ENCODE assay signal across 9 mouse cellular contexts in genomic region chr5:140617714-140618113, GRCm38 (mm10). TPM values are rescaled to one million over a fixed set of nuclear protein-coding genes. Genes with fewer than 3 reads are reported as not detected.
A peak's percentile ranks its signal among the peaks of the same experiment; 100 is the strongest.
DNase-seq lines count a peak whose midpoint lies in the region; ATAC-seq lines count a peak whose summit lies in the region.
"Had no signal": no experiment of that assay in that cellular context is flagged by ENCODE, and none has a peak within 500 bp of the region (broad histone marks: within the 10 kb centered on the region; RNA-seq: fewer than 3 reads in every experiment).

No protein-coding gene starts in this region.

- H3K27ac ChIP-seq in heart, embryonic 12.5 days (ENCODE audit: poor library complexity, severe bottlenecking) = no peak overlapping the region
- H3K27ac ChIP-seq: left cerebral cortex, adult 2 months had no signal

- H3K9ac ChIP-seq in heart, embryonic 12.5 days = no peak overlapping the region

- peaks cover 7% of the 10 kb centered on the region for H3K27me3 ChIP-seq in heart, embryonic 12.5 days (replicated peaks)

- no peaks in the 10 kb centered on the region; the same call in 1 of the 2 replicates for H3K4me1 ChIP-seq in heart, embryonic 12.5 days (replicated peaks)

- no peak overlapping the region for H3K4me3 ChIP-seq in heart, embryonic 12.5 days
- H3K4me3 ChIP-seq: left cerebral cortex, adult 2 months had no signal

- DNase-seq in heart, adult 18-20 months = peak; percentile 51 to 86
- peak; percentile 85 to 89 for DNase-seq in B cell, adult 2 months
- peak; percentile 88 for DNase-seq in naive thymus-derived CD4-positive, alpha-beta T cell, adult 2 months (ENCODE audit: low read depth)
- DNase-seq in left cerebral cortex, adult 18-20 months (ENCODE audit: low spot score in 2 of 2) = no peak
- no peak for DNase-seq in adipocyte (ENCODE audit: low spot score)
- DNase-seq in embryo, embryonic 10.5 days (ENCODE audit: low spot score) = no peak

- WGBS in heart, embryonic 12.5 days = 65% methylated on average over 5 of the region's 5 CpGs

- no peaks in the 10 kb centered on the region for H3K9me3 ChIP-seq in heart, embryonic 12.5 days (replicated peaks)

- H3K4me2 ChIP-seq in heart, embryonic 12.5 days = no peak overlapping the region

- ATAC-seq in heart, embryonic 12.5 days (ENCODE audit: insufficient number of reproducible peaks, low FRiP score) = no peak
- ATAC-seq in granulocyte monocyte progenitor cell, adult 5-6 weeks (replicated peaks; ENCODE audit: poor library complexity, severe bottlenecking) = peak; percentile 85

- H3K36me3 ChIP-seq in heart, embryonic 12.5 days = peaks cover 17% of the 10 kb centered on the region

RNA-seq across cellular contexts. Expression of gene Lfng, which starts 10.6 kb away (rescaled TPM):
- 1 to 10 TPM; 6.7 to 9.9 TPM for total RNA-seq in heart, adult 18-20 months (2021)
- 2.9 and 4.3 TPM in 2 replicates for polyA plus RNA-seq in heart, embryonic 12.5 days (2016; fragmentation: Nextera tagmentation; extraction: Ambion mirVana)
- total RNA-seq in granulocyte monocyte progenitor cell, adult 5-6 weeks (2014; fragmentation: Nextera tagmentation) = 8.2 and 9.9 TPM in 2 replicates
- total RNA-seq in granulocyte monocyte progenitor cell, adult 5-6 weeks (2017) = 1.9 and 14.6 TPM in 2 replicates
- total RNA-seq in left cerebral cortex, adult 18-20 months (2021) = 10 to 100 TPM; 17.0 to 17.1 TPM

RNA-seq across cellular contexts. Expression of gene Ttyh3, which starts 31.1 kb away (rescaled TPM):
- total RNA-seq in heart, adult 18-20 months (2021) = 1 to 10 TPM; 7.6 to 7.7 TPM
- 36.3 and 38.0 TPM in 2 replicates for polyA plus RNA-seq in heart, embryonic 12.5 days (2016; fragmentation: Nextera tagmentation; extraction: Ambion mirVana)
- 42.0 and 47.9 TPM in 2 replicates for total RNA-seq in granulocyte monocyte progenitor cell, adult 5-6 weeks (2014; fragmentation: Nextera tagmentation)
- total RNA-seq in granulocyte monocyte progenitor cell, adult 5-6 weeks (2017) = 8.7 and 9.2 TPM in 2 replicates
- 100 to 1,000 TPM; 202 to 209 TPM for total RNA-seq in left cerebral cortex, adult 18-20 months (2021)

RNA-seq across cellular contexts. Expression of gene Grifin, which starts 52.8 kb away (rescaled TPM):
- total RNA-seq in heart, adult 18-20 months (2021) = not detected
- polyA plus RNA-seq in heart, embryonic 12.5 days (2016; fragmentation: Nextera tagmentation; extraction: Ambion mirVana) = 0.31 TPM in 1 of 2 replicates, not detected in the other
- total RNA-seq in granulocyte monocyte progenitor cell, adult 5-6 weeks (2014; fragmentation: Nextera tagmentation) = not detected in 2 replicates
- not detected in 2 replicates for total RNA-seq in granulocyte monocyte progenitor cell, adult 5-6 weeks (2017)
- not detected for total RNA-seq in left cerebral cortex, adult 18-20 months (2021)
- total RNA-seq: left cerebral cortex, adult 2 months had no signal

Comparison
In these comparisons a context has a peak if more than half of its experiments do, and no peak if none do; other contexts are left out.
1. DNase-seq: peak in heart, adult 18-20 months (2 of 2), B cell, adult 2 months (2 of 2) and naive thymus-derived CD4-positive, alpha-beta T cell, adult 2 months (single experiment); none in left cerebral cortex, adult 18-20 months (0 of 2), adipocyte (single experiment) and embryo, embryonic 10.5 days (single experiment).
2. RNA of gene Ttyh3, which starts 31.1 kb away (total RNA-seq): 202 to 209 TPM in left cerebral cortex, adult 18-20 months; 8.7 to 47.9 TPM in granulocyte monocyte progenitor cell, adult 5-6 weeks and 7.6 to 7.7 TPM in heart, adult 18-20 months; every median in the first group is over 4 times any median in the second.